Mouse (Mus musculus) regulatory T cell (primary cell): Measurements from ENCODE around the gene Agt.

ENCODE experiments used
- in situ Hi-C: fragments of 300-600 bp; cut with MboI, MseI; formaldehyde crosslinking; loops from one replicate; pipeline ENCODE4 v1.15.1; 2025; ENCODE audit warnings: high pct_unique_total_duplicates

The Agt gene

DNA sequence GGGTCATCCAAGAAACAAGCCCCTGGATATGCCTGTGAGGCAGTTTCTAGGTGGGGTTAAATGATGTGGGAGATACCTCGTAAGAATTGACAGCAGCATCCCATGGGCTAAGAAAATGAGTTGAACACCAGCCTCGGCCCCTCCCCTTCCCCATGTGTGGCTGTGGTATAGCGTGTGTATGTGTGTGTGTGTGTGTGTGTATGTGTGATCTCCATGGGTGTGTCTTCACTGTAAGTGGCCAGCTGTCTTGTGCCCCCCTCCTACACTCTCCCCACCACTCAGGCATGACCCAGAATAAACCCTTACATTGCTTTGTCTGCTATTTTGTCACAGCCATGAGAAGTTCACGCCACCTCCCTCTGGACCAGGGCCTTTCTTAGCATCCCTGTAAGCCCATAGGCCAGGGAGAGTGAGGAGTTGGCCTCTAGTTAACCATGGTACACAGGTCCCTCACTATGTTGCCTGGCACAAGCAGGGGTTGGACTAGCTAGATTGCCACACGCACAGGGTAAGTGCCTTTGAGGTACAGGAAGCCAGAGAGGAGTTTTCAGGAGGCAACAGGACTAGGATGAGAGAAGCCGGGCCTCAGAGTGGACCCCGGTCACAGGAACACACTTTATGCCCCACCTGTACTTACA, 14.3 kb downstream of the Agt start:
- in situ Hi-C loops: no loop called here

DNA sequence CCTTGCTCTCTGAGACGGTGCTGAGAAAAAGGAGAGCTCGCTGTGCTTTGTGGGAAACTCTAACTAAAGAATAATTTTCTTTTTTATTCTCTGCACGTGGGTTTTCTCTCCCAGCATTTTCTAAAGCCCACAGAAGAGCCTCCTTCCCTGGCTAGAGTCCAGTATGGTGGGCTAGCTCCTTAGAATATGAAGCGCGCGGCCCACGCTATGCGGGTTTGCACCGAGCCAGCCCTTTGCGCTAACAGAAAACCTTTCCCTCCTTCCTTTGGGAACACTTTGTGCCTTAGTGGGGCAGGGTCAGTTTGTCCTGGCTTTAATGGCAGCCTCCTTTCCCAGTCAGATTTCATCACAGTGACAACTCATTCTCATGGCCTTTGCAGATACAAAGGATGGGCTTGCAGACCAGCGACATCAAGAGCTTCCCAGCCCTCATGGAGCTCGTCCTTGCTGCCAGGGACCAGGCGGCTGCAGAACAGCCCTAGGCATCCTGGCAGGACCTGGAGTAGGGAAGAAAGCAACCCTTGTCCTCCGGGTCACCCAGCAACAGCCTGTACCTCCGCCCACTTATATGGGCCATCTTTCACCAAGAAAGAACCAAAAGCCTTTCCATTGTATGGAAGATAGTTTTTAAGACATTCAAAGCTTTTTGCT, 18.4 kb downstream of the Agt start:
- in situ Hi-C loops: no loop called here

DNA sequence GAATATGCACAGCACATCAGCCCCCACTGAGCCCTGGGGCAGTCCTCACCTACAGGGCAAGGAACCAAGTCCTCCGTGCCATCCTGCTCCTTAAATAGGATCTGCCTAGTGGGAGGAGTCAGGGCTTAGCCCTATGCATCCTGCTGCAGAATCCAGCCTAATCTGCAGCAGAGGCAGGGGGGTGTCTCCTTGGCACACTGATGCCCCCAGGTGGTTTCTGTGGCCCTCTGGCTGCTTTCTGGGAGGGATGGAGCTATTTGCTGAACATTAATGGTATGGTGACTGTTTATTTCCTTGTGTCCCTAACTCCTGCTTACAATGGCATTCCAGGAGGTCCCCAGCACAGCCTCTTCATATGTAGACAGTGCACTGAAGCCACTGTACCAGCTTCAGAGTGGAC, 21.3 kb downstream of the Agt start:
- in situ Hi-C loops: no loop called here

DNA sequence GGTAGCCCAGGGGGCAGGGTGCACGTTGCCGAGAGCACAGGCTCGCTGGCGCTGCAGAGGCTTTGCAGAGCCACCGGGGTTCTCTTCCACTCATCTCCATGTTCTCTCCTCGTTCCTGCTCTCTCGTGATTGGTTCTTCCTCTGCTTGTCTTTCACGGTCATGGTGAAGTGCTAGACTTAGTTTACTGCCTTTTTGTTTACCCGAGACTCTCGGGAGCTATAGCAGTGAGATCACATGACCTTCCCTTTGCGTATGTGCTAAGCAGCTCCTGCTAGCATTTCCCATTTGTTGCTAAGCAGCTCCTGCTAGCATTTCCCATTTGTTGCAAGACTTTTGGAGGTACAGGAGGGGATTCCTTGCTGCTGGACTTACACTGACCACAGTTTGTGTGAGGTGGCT, 22.2 kb downstream of the Agt start:
- in situ Hi-C loops: no loop called here

DNA sequence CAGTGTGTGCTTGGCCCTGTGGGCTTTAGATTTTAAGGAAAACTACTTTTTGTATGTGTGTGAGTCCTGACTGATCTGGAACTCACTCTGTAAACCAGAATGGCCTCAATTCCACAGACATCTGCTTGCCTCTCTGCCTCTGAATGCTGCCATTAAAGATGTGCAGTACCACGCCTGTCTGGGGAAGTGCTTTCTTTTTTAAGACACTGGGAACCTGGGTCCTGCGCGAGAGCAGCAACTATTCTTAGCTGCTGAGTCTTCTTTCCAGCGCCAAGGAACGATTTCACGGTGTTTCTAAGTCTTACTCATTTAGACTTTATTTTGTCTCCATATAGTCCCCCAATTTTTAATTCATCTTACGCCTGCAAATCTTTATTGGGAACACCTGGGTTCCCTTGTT, 22.7 kb downstream of the Agt start:
- in situ Hi-C loops: no loop called here

DNA sequence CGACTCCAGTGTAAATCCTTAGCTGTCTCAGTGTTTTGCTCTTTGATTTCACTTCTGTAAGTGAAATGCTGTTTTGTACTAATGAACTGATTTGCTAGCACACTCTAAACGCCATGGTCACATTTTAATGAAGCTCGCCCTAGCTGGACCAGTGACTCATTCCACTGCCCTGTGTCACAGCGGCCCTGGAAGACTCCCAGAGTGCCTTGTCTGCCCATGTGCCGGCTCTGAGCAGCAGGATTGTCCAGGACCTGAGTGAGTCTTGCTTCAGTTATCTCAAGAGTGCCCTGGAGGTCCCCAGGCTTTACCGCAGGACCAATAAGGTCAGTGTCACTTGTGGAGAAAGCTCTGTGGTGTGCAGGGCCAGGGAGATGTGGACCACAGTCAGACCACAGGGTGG, 23.1 kb downstream of the Agt start:
- in situ Hi-C loops: no loop called here

DNA sequence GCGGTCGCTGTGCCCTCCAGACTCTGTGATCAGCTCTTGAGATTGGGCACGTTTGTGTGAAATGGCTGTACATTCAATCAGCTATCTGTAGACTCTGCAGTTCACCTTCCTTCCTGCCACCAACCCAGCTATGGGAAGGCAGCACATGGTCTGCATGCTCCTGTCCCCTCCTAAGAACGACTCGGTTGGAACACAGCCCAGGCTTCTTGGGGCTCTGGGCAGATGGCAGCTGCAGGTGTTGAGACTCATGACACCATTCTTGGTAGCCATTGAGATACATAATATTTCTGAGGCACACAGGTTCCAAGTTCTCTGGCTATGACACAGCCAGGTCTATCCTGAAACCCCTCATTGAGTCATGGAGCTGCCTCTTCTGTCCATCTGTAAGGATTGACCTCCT, 26.2 kb downstream of the Agt start:
- in situ Hi-C loops: no loop called here

DNA sequence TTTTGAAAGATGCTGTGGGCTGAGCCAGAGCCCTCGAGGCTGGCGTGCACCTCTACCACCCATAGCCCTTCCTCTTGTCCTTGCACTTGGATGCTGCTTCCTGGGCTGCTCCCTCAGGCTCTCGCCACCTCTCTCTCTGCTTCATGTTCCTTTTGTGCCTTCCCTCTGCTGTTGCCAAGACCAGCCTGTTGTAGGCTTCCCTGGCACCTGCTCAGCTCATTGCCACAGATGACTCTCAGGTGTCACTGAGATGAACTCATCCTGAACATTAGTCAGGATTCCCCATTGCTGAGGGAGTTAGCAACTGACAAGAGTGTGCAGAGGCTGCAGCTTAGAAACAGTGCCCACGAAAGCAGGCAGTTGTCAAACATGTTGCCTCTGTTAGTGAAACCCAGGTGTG, 27.5 kb downstream of the Agt start:
- in situ Hi-C loops: no loop called here

DNA sequence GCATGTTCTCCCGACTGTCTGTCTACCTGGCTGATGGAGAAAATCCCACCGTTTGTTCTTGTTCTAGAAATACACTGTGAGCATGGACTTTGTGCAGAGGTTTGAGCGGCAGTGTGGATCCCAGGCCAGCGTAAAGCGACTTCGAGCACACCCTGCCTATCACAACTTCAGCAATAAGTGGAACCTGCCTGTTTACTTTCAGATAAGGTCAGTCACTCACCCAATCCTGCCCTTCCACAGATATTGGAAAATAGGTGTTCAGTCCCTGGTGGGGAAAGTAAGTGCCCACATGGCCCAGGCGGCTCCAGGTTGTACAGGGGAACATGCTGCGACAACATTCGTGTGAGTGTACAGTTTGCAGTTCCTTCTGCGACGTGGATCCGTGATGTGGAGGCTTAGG, 28.6 kb downstream of the Agt start:
- in situ Hi-C loops: no loop called here

DNA sequence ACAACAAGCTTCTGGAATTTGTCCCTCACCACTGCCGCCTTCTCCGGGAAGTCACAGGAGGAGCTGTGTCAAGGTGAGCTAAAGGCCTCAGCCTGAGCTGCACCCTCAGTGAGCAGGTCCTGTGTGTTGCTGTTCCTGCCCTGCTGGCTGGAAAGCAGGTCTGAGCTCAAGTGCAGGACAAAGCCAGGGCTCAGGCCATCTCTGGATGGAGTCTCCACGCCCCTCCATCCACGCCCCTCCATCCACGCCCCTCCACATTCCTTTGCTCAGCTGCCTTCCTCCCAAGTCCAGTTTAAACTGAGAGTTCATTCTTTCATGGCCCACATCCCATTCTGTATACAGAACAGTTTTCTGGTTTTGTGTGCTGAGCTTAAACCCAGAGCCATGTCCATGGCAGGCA, 34.1 kb downstream of the Agt start:
- in situ Hi-C loops: no loop called here

DNA sequence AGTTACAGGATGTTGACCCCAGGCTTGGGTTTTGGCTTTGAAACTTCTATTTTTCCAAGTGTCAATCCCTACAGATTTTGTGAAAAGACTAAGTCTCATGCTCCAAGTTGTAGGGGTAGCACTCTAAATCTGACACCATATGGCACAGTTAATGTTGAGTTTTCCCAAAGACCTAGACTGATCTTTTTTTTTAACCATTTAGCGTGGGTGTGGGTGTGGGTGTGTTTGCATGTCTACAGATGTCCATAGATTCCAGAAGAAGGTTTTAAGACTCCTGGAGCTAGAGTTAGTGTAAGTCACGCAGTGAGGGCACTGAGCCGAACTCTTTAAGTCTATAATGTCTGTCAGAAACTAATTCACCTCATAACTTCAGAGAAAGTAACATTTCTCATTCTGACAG, 36.9 kb downstream of the Agt start:
- in situ Hi-C loops: no loop called here

DNA sequence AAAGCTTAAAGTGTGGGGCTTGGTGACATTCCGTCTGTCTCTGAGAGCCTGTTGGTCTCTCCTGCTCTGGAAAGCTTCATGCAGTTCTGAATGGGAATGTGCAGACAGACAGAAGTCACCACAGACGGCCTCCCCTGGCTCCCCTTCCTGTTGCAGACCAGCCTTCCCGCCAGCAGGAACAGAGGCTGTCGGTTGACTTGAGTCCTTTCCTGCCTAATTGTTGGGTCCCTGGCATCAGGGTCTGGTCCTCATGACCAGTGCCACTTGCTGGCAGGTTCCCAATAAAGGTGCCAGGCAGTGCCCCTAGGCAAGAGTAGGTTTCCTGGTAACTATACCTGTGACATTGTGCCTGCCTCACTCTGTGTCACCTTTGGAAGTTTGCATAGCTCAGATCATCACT, 38.5 kb downstream of the Agt start:
- in situ Hi-C loops: no loop called here

DNA sequence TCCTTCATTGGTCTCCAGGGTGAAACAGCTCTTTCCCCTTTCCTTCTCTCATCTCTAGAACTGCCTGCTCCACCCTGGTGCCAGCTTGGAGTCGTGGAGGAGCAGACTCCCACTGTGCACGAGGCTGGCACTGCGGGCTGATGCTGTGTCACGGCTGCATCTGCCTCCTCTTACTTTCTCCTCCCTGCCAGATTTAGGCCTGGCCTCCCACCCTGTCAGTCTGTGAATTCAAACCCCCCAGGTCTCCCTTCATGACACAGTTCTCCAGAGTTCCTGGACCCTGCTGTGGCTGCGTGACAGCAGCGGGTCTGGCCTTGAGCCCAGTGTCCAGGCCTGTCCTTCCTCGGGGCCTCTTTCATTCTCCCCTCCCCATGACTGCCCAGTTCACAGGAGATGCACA, 39.0 kb downstream of the Agt start:
- in situ Hi-C loops: no loop called here

DNA sequence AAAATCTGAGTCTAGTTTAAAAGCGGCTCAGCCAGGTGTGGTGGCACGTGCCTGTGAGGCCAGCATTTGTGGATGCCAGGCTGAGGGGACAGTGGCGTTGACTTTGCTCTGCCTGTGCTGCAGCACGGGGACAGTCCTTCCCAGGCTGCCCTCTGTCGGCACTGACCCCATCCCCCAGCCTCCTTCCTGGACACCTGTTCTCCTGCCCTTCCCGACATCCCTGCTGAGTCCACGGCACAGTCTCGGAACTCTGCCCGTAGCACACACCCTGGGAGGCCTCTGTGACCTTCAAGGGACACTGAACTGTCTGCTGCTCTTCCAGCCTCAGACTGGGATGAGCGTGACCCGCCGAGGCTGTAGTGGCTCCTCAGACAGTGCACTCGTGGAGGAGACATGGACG, 39.4 kb downstream of the Agt start:
- in situ Hi-C loops: no loop called here

DNA sequence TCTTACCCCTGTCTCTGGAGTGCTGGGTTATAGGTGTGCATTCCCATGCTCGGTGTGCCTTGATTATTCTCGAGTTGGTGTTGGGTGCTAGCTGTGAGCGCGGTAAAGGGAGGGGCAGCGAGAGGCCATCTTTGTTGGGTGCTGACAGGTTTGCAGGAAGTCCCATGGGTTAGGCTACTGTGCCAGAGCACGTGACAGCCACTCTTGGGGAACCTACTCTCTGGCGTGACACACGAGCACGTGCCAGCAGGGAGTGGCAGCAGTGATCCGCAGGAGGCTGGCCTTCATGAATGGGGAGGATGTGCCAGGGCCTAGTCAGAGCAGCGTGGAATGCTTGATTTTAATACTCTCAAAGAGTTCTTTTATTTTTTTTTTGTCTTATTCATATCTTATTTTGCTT, 43.2 kb downstream of the Agt start:
- in situ Hi-C loops: no loop called here

DNA sequence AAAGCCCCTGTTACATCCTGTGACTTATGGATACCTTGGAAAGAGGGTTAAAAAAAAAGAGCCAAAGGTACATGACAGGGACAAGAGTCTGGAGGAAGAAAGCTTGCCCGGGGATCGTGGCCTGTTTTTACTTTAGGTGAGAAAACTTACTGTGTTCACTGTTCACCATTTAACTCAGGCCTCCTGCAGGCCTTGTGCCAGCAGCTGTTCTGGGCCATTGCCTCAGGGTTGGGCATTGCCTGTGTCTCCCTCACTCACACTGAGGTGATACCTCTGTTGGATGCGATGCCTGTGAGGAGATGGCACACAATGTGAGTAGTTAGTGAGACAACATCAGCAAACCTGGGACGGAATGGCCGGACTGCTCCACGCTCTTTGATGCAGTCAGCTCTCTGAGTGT, 47.6 kb downstream of the Agt start:
- in situ Hi-C loops: no loop called here

DNA sequence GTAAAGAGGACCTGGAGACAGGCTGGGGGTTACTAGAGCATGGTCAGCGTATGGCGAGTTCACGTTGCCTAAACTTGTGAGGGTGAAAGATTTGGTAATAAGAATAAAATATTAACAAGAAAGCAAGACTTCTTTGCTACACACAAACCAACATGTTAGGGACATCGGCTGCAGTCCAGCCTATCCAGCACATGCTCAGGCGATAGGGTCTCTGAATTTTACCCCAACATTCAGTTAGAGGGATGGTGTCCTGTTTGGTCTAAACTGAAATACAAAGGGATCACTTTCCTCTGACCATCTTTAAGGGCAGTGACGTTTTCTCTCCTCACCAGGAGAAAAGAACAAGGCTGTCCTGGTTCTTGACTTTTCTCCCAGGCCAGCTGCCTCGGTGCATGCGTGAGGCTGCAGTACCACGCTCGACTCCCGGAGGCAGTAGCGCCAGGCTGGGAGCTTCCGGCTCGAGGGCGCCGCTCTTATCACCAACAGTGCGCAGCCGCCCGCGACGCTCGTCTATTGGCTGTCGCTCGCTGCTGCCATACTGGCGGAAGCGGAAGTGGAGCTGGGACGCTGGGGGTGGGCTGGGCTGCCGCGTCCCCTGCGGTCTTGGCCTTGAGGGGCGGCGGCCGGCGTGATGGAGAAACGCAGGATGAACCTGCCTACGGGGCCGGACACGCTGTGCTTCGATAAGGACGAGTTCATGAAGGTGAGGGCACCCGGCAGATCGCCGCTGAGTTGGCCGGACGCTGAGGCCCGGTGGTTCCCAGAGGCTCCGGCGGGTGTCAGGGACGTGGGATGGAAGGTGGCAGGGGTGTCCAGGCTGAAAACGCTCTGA, 49.0 kb downstream of the Agt start, which contains the start of gene Cog2:
Gene Cog2, plus strand, starts transcription at position 519 of the 832 bp plus-strand sequence.
- in situ Hi-C loops: no loop called here

DNA sequence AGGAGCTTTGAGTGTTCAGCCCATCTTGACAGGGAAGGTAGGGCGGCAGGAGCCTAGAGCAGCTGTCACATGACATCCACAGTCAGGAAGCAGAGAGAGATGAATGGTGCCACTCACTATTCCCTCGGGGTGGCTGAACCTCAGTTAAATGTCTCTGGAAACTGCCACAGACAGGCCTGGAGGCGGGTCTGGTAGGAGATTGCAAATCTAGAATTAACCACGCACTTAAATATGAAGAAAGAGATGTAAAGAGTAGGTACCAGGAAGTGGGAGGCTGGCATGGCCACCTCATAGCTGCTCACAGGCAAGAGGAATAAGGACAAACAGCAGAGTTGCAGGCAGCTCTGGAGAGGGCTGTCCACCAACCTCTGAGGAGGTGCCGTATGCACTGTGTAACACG, 52.4 kb downstream of the Agt start:
- in situ Hi-C loops: no loop called here

DNA sequence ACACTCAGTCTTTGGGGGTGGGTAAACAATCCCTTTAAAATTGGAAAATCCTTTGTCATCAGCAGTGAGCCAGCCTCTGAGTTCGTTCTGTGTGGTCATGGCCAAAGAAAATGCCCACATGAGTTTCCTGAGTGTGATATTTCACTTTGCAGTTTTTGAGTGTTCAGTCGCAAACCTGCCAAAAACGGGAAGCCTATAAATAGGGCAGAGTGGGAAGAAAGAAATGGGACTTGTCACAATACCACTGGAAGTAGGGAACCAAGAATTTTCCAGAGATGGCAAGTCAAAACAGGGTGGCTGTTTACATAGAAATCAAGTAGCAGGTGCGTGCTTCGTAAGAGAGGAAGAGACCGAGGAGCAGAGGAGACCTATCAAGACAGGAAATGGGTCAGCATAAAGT, 53.0 kb downstream of the Agt start:
- in situ Hi-C loops: no loop called here

DNA sequence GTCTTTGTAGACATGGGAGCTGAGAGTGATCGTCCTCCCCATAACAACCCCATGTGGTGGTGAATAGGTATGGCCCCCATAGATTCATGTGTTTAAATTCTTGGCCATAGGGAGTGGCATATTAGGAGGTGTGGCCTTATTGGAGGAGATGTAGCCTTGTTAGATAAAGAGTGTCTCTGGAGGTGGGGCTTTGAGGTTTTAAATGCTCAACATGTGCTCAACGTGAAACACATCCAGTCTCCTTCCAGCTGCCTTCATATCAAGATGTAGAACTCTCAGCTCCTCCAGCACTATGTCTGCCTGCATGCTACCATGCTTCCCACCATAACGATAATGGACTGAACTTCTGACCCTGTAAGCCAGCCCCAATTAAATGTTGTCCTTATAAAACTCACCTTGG, 53.5 kb downstream of the Agt start:
- in situ Hi-C loops: no loop called here

DNA sequence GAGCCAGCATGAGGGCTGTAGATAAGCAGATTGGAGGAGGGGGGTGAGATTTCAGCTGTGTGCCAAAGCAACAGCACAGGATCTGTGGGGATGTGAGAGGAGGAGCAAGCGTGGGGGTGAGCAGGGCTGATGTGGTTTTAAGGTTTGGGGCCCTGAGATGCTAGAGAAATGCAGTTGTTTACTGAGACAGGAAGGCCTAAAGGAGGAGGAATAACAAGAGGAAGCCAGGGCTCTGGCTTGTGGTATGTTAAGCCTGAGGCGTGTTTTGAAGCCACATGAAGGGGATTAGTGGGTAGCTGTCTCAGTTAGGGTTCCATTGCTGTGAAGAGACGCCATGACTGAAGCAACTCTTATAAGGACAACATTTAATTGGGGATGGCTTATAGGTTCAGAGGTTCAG, 60.4 kb downstream of the Agt start:
- in situ Hi-C loops: no loop called here

DNA sequence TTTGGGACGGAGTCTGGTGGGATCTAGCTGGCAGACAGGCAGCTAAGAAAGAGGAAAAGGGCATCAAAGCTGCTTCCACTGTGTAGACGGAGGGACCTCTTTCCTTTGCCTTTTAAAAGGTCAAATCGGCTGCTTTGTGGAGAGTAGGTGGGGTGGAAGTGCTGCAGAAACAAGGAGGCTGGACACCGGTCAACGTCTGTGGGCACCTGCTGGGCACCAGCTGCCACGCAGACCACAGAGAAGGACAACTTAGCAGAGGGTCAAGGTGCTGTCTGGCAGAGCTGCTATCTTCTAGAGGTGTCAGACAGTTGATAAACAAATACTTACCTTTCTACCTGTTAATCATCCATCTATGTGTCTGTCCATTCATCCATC, 61.2 kb downstream of the Agt start:
- in situ Hi-C loops: no loop called here
